Mouse (Mus musculus) CH12F3 (cell line): ENCODE results near the gene Trim8.

ENCODE experiments used
- in situ Hi-C: fragments of 300-500 bp; cut with MboI; formaldehyde crosslinking; loops from 2 replicates; pipeline ENCODE4 v1.14.3; 2020; ENCODE audit warnings: low sequenced_read_pairs

Gene Trim8

GRCm38 (mm10) chr19:46504085-46504552 is 2.6 kb downstream of the Trim8 start:
- in situ Hi-C loops, result no loop called here

DNA sequence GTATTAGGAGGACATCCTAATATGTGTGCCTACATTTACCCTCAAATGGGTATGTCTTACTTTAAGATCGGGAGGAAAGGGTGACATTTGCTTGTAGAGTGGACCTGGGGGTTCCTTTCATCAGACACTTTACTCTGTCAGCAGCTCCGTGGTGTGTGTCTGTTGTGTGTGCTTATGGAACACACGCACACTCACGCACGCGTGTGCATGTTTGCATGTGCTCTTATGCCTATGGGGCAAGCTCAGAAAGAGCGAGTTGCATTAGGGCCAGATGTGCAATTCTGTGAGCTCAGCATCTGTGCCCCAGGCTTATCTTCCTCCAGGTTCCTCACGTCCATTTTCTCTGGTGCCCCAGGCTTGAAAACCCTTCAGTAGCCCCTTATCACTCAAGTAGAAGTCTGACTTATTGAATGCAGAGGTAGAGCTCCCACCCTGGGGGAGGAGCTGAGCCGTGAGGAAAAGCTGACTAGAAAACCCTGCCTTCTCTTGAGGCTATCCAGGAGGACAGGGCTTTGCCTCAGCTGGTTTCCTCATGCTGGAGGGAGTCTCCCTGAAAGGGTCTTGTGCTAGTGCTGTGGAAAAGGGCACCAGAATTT is 3.4 kb downstream of the Trim8 start:
- in situ Hi-C loops, result no loop called here

DNA sequence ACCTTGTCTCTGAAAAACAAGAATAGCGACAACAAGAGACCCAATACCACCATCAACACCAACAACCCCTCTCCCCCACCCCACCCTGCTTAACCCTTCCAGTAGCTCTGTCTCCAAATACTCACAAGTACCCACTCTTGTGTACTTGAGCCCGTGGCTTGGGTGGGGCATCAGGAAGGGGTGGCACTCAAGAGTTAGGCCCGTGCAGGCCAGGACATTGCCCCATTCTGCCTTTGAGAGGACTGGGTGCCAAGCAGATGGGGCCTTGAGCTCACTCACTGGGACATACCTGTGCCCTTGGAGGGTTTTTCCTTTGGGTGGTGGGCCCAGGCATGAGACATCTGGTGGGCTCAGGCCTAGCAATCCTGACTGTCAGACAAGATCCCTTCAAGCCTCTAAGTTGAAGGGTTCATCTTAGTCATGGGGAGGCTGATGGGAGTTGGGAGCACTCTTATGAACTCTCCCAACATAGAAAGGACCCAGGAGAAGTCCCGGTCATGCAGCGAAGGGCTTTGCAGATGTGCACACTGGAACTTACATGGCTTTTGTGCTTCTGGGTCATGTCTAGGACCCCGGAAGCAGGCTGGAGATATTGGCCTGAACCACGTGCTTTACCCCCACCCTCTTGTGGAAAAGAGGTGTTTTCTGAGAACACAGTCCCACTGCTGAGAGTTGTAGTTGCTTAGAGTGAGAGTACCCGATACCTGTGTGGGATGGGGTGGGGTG is 4.3 kb downstream of the Trim8 start:
- in situ Hi-C loops, result no loop called here

GRCm38 (mm10) chr19:46506372-46506717 is 4.8 kb downstream of the Trim8 start:
- in situ Hi-C loops, result no loop called here

DNA sequence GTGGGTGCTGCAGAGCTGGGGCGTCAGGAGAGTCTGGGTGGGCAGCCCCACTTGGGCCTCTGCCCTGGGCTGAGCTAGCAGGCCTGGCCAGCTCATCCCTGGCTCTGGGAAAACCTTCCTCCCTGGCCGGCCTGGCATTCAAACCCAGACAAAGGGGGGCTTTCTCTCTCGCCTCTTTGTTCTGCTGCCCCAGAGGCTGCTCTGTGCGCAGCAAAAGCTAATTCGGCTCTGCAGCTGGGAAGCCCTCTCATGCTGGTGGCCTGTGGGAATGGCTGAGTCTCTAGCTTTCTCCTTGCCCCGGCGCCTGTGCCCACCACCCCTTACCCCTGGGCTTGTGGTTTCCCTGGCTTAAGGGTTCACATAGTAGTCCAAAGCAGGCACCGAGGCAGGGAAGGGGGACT is 5.7 kb downstream of the Trim8 start:
- in situ Hi-C loops, result no loop called here

- in situ Hi-C loops, result no loop called here
Measured at GRCm38 (mm10) chr19:46507806-46508205, 6.3 kb downstream of the Trim8 start.

DNA sequence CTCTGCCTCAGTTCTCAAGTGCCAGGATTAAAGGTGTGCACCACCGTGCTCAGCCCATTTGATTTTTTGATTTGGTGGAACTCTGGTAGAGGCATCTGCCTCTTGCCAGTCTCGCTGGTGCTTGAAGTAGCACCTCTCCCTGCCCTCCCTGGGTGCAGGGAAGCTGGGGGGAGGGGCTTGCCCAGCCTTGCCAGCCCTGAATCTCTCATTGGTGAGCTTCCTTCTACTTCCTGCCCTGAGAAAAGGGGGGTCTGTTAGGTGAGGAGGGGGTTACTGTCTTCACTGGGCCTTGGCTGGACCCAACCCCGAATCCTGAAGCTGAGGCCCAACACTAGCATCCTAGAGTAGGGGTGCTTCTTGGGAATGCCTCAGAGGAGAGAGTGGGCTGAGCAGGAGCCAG is 7.2 kb downstream of the Trim8 start:
- in situ Hi-C loops, result no loop called here

- in situ Hi-C loops, result no loop called here
Measured at GRCm38 (mm10) chr19:46509202-46509601, 7.7 kb downstream of the Trim8 start.

DNA sequence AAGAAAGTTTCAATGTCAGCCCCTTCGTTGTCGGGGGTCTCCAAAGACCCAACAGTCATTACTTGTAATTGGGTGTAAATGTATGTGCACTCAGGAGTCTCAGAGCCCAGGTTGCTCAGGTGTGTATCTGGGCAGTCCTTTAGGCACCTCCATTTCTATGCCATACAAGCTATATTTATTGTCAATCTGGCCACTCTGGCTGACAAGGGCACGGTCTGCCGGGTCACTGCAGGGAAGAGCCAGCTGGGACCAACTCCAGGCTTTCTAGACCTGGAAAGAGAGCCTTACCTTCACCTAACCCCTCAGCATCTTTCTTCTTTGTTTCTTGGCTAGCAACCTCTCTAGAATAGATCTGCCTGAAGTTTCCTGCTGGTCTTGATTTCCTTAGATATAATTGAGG is 8.2 kb downstream of the Trim8 start:
- in situ Hi-C loops, result no loop called here

DNA sequence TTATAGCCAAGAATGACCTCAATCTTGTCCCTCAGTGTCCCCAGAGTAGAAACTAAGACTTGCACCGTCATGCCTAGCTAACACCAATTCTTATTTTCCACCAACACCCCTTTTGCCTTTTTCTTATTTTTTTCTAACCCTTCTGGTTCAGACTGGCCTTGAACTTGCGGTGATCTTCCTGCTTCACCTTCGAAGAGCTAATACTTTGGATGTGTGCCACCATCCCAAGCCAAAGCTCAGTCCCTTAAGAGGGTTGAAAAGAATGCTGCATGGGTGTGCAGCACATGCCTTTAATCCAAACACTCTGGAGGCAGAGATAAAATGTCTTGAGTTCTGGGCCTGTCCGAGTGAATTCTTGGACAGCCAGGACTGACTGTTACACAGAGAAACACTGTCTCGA is 8.9 kb downstream of the Trim8 start:
- in situ Hi-C loops, result no loop called here

DNA sequence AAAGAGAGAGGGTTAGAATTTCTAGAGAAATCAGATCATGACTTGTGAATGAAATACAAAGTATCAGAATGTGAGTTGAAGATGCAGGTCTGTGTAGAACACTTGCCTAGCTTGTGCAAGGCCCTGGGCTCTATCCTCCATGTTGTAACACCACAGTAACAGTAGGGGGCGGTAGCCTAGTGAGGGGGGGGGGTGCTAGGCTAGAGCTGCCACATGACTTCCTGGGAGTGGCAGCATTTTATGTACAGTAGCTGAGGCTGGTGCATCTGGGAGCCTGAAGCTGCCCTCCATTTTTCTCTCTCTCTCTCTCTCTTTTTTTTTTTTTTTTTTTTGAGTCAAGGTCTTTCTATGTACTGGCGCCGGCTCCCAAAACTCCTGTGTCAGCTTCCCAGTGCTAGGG is 9.3 kb downstream of the Trim8 start:
- in situ Hi-C loops, result no loop called here

DNA sequence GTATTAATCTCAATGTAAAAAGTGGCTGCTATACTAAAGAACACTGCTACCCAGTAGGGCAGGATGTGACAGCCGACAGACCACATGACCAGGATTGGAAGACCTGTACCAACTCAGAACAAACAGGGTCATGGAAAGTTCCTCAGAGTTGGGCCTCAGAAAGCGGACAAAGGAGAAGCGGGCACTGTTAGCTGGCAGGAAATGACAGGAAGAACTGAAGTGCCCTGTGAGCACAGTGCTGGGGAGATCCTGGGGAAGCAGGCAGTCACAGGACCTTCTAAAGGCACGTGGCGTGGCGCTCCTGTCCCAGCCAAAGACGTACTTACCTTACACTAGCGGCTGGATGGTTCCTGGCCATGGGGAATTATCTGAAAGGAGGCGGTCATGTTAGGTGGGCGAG is 9.8 kb downstream of the Trim8 start:
- in situ Hi-C loops, result no loop called here

DNA sequence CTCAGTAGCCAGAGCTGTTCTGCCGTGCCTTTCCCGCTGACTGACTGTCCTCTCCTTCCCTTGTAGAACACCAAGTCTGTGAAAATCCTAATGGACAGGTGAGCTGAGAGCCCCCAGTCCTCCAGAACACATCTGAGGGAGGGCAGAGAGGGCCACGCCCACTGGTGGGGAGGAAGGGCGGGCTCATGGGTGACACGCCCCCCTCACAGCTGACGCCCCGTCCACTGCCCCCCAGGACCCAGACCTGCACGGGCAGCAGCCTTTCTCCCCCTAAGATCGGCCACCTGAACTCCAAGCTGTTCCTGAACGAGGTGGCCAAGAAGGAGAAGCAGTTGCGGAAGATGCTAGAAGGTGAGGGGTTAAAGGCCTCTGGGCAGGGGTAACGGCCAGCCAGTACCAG is 12.9 kb downstream of the Trim8 start:
- in situ Hi-C loops, result no loop called here

GRCm38 (mm10) chr19:46515287-46515821 is 13.9 kb downstream of the Trim8 start:
- in situ Hi-C loops, result no loop called here

DNA sequence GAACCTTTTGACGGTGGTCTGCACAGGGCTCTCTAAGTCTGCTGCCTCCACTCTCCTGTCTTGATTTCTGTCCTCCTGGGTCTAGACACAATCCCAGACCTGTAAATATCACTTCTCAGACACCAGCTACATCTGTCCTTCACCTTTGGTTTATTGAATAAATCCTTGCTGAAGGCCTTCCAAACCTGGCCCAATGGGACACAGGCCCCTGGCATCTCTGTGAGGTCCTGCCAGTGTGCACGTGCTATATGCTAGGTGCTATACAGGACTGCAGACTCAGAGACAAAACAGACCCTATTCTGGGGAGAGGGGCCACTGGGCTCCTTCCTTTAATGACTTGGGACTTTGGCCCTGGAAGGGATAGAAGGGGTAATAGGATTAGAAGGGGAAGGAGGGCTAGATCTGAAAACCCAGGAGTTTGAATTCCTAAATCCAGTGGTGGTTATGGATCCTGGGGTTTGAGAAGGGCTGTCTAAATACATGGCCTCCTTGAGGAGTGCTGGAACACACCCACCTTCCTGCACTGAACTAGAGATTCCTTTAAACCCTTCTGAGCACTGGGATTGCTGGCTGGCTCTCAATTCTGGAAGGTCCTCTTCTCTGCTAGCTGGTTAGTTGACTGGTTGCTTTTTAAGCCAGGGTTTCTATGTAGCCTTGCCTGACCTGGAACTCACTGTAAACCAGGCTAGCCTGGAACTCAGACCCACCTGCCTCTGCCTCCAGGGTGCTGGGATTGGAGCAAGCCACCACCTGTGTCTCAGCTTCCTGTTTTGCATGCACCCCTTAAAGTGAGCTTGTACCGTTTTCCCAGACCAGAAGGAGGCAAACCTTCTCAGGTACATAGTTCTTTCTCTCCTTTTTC is 15.4 kb downstream of the Trim8 start:
- in situ Hi-C loops, result no loop called here

DNA sequence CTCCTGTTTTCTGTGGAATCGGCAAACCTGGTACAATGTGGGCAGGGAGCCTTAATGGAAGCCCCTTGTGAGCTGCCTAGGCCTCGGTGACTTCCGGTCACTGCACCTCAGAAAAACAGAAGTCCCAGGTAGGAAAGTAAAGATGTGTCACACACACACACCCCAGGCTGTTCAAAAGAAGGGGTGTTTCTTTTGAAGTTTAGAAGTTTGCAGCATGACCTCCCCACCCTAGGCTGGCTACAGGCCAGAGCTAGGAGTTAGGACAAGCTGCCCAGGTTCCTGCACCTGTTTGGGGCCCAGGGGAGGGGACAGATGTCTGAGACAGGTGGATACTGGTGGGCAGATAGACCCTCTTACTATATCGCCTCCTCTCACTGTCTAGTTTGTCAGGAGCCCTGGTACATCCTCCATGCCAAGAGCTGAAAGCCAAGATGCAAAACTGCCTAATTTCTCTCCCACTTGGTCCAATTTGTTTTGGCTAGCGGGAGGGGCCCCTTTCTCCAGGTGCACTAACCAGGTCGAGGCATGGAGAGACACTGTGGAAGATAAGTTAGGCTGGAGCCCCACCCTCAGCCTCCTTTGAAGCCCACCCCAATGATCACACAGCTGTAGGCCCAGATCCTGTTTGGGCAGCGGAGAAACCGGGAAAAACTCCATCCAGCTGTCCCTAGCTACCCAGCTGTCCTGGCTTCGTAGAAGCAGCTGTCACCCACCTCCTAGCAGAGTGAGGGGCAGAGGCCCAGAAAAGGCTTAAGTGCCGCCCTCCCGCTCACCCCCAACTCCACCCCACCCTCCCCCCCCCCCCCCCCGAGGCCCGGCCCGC is 16.2 kb downstream of the Trim8 start:
- in situ Hi-C loops, result no loop called here

DNA sequence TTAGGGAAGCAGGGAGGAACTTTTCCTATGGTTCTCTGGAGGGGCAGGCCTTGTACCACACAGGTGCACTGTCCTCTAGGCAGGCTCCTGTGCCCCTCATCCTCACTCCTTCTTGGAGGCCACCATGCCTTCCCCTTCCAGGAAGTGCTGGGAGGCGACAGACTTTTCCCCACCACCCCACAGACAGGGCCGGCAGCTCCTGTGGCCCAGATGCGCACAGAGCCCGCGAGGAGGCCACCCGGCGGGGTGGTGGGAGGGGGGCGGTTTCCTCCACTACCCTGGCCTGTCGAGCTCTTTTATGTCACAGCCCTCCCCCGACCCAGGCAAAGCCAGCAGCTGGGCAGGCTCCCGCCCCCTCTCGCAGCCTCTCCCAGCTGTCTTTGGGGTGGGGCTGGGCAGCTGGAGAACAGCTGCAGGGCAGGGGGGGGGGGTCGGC is 16.9 kb downstream of the Trim8 start:
- in situ Hi-C loops, result no loop called here

DNA sequence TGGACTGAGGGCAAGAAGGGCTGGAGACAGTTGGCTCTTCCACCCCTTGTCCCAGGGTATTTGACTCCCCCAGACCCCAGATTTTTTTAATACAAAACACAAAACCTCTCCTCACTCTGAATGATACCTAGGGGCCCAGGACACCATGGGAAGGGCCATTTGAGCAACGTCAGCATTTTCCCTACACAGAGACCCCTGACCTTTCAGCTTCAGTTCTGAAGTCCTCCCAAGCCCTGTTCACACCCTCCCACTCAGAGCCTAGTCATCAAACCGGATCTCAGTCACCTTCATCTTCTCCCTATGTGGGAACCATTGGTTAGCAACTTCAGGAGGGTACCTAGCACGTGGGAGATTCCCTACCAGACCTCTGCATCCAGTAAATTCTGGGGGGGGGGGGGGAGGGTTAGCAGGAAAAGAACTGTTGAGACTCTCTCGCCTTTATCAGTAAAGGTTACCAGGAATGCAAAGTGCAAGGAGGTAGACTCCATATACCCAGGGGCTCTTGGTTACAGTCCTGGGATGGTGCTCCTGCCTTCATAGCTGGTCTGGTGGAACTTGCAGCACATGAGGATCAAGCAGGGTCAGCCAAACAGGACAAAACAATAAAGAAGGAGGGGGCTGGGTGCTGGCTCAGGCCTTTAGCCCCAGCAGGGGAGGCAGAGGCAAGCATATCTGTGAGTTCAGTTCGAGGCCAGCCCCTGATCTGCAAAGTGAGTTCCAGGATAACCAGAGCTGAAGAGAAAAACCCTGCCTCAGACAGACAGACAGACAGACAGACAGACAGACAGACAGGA is 17.5 kb downstream of the Trim8 start:
- in situ Hi-C loops, result no loop called here

- in situ Hi-C loops, result no loop called here
Measured at GRCm38 (mm10) chr19:46521698-46522097, 20.2 kb downstream of the Trim8 start.
